Mouse (Mus musculus) heart, embryonic 14.5 days (tissue): ENCODE measurements around the gene C3. TPM values are rescaled to one million over a fixed set of nuclear protein-coding genes. Genes with fewer than 3 reads are reported as not detected.

Experiments used
- ATAC-seq: fragments of 200-750 bp; cut with Nextera tagmentation; 2 replicates; pipeline ENCODE4 v1.8.0; 2017; ENCODE audit warnings: low read depth, moderate TSS enrichment; ENCODE audit not compliant: insufficient number of reproducible peaks, insufficient read depth, low FRiP score
- H3K27ac ChIP-seq, 2 experiments: fragments of 200-500 bp in 1 of 2; fragments of 300-500 bp in 1 of 2; sonication (generic) in 1 of 2; replicated peaks in 1 of 2; 2 replicates each; pipeline ENCODE4 v1.5.1; 2012 to 2014; ENCODE audit warnings: low read depth in 2 of 2, low read length in 2 of 2, control low read depth in 1 of 2, mild to moderate bottlenecking in 1 of 2, mixed read lengths in 1 of 2; ENCODE audit not compliant: control insufficient read depth in 1 of 2, insufficient read depth in 1 of 2
- H3K27me3 ChIP-seq: fragments of 300-500 bp; sonication (generic); 2 replicates; pipeline ENCODE4 v1.6.1; 2014; ENCODE audit warnings: mild to moderate bottlenecking, low read length, control low read depth; ENCODE audit not compliant: control insufficient read depth, insufficient read depth
- H3K36me3 ChIP-seq: fragments of 300-500 bp; sonication (generic); 2 replicates; pipeline ENCODE4 v1.6.1; 2014; ENCODE audit warnings: mild to moderate bottlenecking, control low read depth, low read length, mixed read lengths; ENCODE audit not compliant: control insufficient read depth, insufficient read depth
- H3K4me1 ChIP-seq, 2 experiments: fragments of 200-500 bp in 1 of 2; fragments of 300-500 bp in 1 of 2; sonication (generic) in 1 of 2; 2 replicates each; pipeline ENCODE4 v1.6.1; 2012 to 2014; ENCODE audit warnings: low read length in 2 of 2, control low read depth in 1 of 2, mixed read lengths in 1 of 2; ENCODE audit not compliant: control insufficient read depth in 2 of 2, insufficient read depth in 2 of 2
- H3K4me2 ChIP-seq: fragments of 300-500 bp; sonication (generic); 2 replicates; pipeline ENCODE4 v1.6.1; 2014; ENCODE audit warnings: mild to moderate bottlenecking, low read length
- H3K4me3 ChIP-seq, 2 experiments: fragments of 200-500 bp in 1 of 2; fragments of 300-500 bp in 1 of 2; sonication (generic) in 1 of 2; 2 replicates each; pipeline ENCODE4 v1.5.1; 2012 to 2014; ENCODE audit warnings: low read length in 2 of 2, mild to moderate bottlenecking in 2 of 2, control low read depth in 1 of 2, low read depth in 1 of 2, moderate library complexity in 1 of 2; ENCODE audit not compliant: control insufficient read depth in 1 of 2, insufficient read depth in 1 of 2
- H3K9ac ChIP-seq: fragments of 300-500 bp; sonication (generic); 2 replicates; pipeline ENCODE4 v1.6.1; 2014; ENCODE audit warnings: mild to moderate bottlenecking, low read length
- H3K9me3 ChIP-seq: fragments of 300-500 bp; sonication (generic); 2 replicates; pipeline ENCODE4 v1.6.1; 2016; ENCODE audit warnings: low read length, control low read depth; ENCODE audit not compliant: control insufficient read depth
- WGBS: fragments of 180-500 bp; shearing (Covaris S2); extraction: QIAGEN DNeasy Blood & Tissue Kit; methylation state at CpG from one replicate; pipeline ENCODE4 v1.1.7; 2014; 5-methylcytosine and 5-hydroxymethylcytosine counted together
- polyA plus RNA-seq: library from polyadenylated mRNA; unstranded; fragments of >200 nt; fragmentation: Nextera tagmentation; extraction: Ambion mirVana; gene quantifications from 2 replicates; pipeline ENCODE4 v1.2.1, GENCODE M21; 2014

The C3 gene
- polyA plus RNA-seq, 1 experiment from 2014 or later = 0.74 TPM

DNA sequence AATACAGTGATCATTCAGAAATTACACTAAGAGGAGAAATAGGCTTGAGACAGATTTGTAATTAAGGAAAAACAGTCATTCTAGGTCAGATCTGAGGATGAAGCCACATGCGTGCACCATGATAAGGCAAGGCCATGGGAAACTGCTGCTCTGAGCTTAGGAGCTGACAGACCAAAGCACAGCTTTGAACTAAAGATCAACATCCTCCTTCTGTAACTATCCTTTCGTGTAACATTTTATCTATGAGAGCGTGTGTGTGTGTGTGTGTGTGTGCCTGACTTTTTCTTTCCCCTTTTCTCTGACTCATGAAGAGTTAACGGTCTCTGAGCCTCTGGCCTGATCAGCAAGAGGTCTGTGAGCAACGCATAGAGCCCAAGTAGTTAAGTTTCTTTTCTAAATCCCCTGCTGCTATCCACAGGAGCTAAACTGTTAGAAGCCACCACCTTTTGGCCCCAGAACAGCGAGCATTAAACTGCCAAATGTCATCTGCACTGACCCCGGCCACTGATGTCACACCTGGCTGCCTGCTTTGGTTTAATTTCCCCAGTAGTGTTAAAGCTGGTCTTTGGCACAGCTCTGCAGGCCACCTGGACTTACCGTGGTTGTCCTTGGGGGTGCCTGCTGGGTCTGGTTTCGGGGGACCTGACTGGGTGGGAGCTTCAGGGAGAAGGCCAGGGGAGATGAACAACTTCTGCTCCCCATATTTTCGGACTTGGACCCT is 15.9 kb upstream of the C3 start:
- Histone ChIP-seq H3K4me3 (no peak overlapping the region), H3K9me3 (no peaks in the 10 kb centered on the region), H3K4me1 (peaks cover 8 to 13% of the 10 kb centered on the region in 2 experiments), H3K4me2 (no peak overlapping the region), H3K27ac (no peak overlapping the region), H3K9ac (no peak overlapping the region), H3K27me3 (no peaks in the 10 kb centered on the region), H3K36me3 (peaks cover 31% of the 10 kb centered on the region)
- WGBS = 60% methylated on average over 10 of the region's 10 CpGs
- ATAC-seq = no peak

DNA sequence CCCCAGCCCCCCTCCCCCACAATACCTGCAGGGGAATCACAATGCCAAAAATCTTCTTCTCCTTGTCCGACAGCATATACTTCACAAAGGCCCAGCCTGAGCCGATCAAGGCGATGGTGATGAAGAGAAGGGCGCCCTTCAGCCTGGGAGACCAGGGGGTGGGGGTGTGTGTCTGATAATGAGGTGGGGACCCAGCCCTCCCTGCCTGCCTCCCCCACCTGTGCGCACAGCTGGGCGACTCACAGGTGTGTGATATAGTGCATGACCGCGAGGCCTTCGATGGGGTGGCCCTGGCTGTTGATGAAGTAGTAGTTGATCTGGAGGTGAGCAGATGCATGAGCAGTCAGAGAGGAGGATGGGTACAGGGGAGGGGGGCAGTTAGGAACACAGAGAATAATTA is 9.2 kb upstream of the C3 start:
- no peak overlapping the region for H3K27ac ChIP-seq
- no peaks in the 10 kb centered on the region for H3K4me1 ChIP-seq
- no peaks in the 10 kb centered on the region for H3K9me3 ChIP-seq
- H3K4me3 ChIP-seq = no peak overlapping the region
- ATAC-seq = 0 out of 2 replicates have a peak, but pooled peaks have one; percentile 29
- H3K27me3 ChIP-seq = no peaks in the 10 kb centered on the region
- 90% methylated on average over 9 of the region's 9 CpGs for WGBS
- peaks cover 48% of the 10 kb centered on the region for H3K36me3 ChIP-seq
- H3K9ac ChIP-seq = no peak overlapping the region
- no peak overlapping the region for H3K4me2 ChIP-seq

GRCm38 (mm10) chr17:57235803-57236202 is 7.9 kb upstream of the C3 start:
- Histone ChIP-seq H3K9me3 (no peaks in the 10 kb centered on the region), H3K4me1 (no peaks in the 10 kb centered on the region), H3K4me2 (no peak overlapping the region), H3K27ac (no peak overlapping the region), H3K36me3 (peaks cover 40% of the 10 kb centered on the region), H3K4me3 (no peak overlapping the region), H3K9ac (no peak overlapping the region), H3K27me3 (no peaks in the 10 kb centered on the region)
- 0 out of 2 replicates have a peak, but pooled peaks have one; percentile 12 for ATAC-seq
- 87% methylated on average over 5 of the region's 5 CpGs for WGBS

GRCm38 (mm10) chr17:57234254-57234928 is 6.5 kb upstream of the C3 start:
- Histone ChIP-seq H3K9me3 (no peaks in the 10 kb centered on the region), H3K4me1 (no peaks in the 10 kb centered on the region), H3K36me3 (peaks cover 40% of the 10 kb centered on the region), H3K27ac (no peak overlapping the region), H3K9ac (no peak overlapping the region), H3K4me3 (no peak overlapping the region), H3K4me2 (no peak overlapping the region), H3K27me3 (no peaks in the 10 kb centered on the region)
- ATAC-seq = no peak
- 82% methylated on average over 12 of the region's 12 CpGs for WGBS

- Histone ChIP-seq H3K4me1 (no peaks in the 10 kb centered on the region), H3K9ac (no peak overlapping the region), H3K9me3 (no peaks in the 10 kb centered on the region), H3K4me2 (no peak overlapping the region), H3K27ac (no peak overlapping the region), H3K36me3 (peaks cover 38% of the 10 kb centered on the region), H3K4me3 (no peak overlapping the region), H3K27me3 (no peaks in the 10 kb centered on the region)
- WGBS = 43% methylated on average over 7 of the region's 7 CpGs
- ATAC-seq = no peak
These were observed 5.1 kb upstream of the C3 start for GRCm38 (mm10) chr17:57233038-57233437.

GRCm38 (mm10) chr17:57232200-57232599 is 4.3 kb upstream of the C3 start:
- no peak for ATAC-seq
- Histone ChIP-seq H3K4me2 (no peak overlapping the region), H3K4me3 (no peak overlapping the region), H3K9me3 (no peaks in the 10 kb centered on the region), H3K36me3 (peaks cover 29% of the 10 kb centered on the region), H3K27me3 (no peaks in the 10 kb centered on the region), H3K4me1 (no peaks in the 10 kb centered on the region), H3K27ac (no peak overlapping the region), H3K9ac (no peak overlapping the region)
- WGBS = 78% methylated on average over 1 of the region's 1 CpGs

GRCm38 (mm10) chr17:57231321-57231771 is 3.4 kb upstream of the C3 start:
- no peak for ATAC-seq
- no peak overlapping the region for H3K4me2 ChIP-seq

More at GRCm38 (mm10) chr17:57231321-57231771, 3.4 kb upstream of the C3 start:
- Histone ChIP-seq H3K27ac (no peak overlapping the region), H3K36me3 (peaks cover 21% of the 10 kb centered on the region), H3K27me3 (no peaks in the 10 kb centered on the region), H3K9ac (no peak overlapping the region), H3K4me1 (no peaks in the 10 kb centered on the region; a peak in 1 of 4 replicates), H3K9me3 (no peaks in the 10 kb centered on the region), H3K4me3 (no peak overlapping the region)
